Mouse (Mus musculus) C2C12 (cell line): Measurements from ENCODE around the gene Gm614. TPM values are rescaled to one million over a fixed set of nuclear protein-coding genes. Genes with fewer than 3 reads are reported as not detected.

Experiments
- H3K27me3 ChIP-seq: one replicate; pipeline ENCODE4 v1.6.1; 2011; ENCODE audit not compliant: control insufficient read depth, insufficient read depth, insufficient read length
- H3K36me3 ChIP-seq: one replicate; pipeline ENCODE4 v1.6.1; 2011; ENCODE audit not compliant: control insufficient read depth, insufficient read depth
- H3K4me3 ChIP-seq: one replicate; pipeline ENCODE4 v1.5.1; 2011; ENCODE audit warnings: mild to moderate bottlenecking, control low read depth; ENCODE audit not compliant: poor library complexity, insufficient read depth, severe bottlenecking
- H3K79me2 ChIP-seq: one replicate; pipeline ENCODE4 v1.6.1; 2011; ENCODE audit not compliant: control insufficient read depth, insufficient read depth
- H3K79me3 ChIP-seq: one replicate; pipeline ENCODE4 v1.6.1; 2011; ENCODE audit warnings: low read depth, control low read depth
- H3ac ChIP-seq: one replicate; pipeline ENCODE3; 2011; ENCODE audit warnings: low read depth; ENCODE audit not compliant: control insufficient read depth, insufficient read length
- CEBPB ChIP-seq: IDR thresholded peaks from one replicate; pipeline ENCODE4 v1.6.1; 2011; ENCODE audit warnings: low read depth, mild to moderate bottlenecking, control low read depth, moderate library complexity
- CTCF ChIP-seq: IDR thresholded peaks from one replicate; pipeline ENCODE4 v1.5.1; 2011; ENCODE audit not compliant: control insufficient read depth, insufficient read depth, insufficient read length
- FOSL1 ChIP-seq: IDR thresholded peaks from one replicate; pipeline ENCODE4 v1.8.0; 2011; ENCODE audit warnings: mild to moderate bottlenecking, low read length; ENCODE audit not compliant: poor library complexity, insufficient read depth, severe bottlenecking
- MAX ChIP-seq: IDR thresholded peaks from one replicate; pipeline ENCODE4 v1.6.1; 2011; ENCODE audit warnings: mild to moderate bottlenecking, control low read depth
- MYOD1 ChIP-seq: IDR thresholded peaks from one replicate; pipeline ENCODE4 v1.6.1; 2011; ENCODE audit warnings: low read depth; ENCODE audit not compliant: control insufficient read depth, insufficient read length
- MYOG ChIP-seq: IDR thresholded peaks from one replicate; pipeline ENCODE4 v1.6.1; 2011; ENCODE audit not compliant: control insufficient read depth, insufficient read length; ENCODE audit errors: extremely low read depth
- USF1 ChIP-seq: IDR thresholded peaks from one replicate; pipeline ENCODE4 v1.6.1; 2011; ENCODE audit warnings: low read depth, mild to moderate bottlenecking, control low read depth, moderate library complexity
- polyA plus RNA-seq: library from polyadenylated mRNA; unstranded; fragments of >200 nt; fragmentation: generic; extraction: Trizol; gene quantifications from one replicate; pipeline ENCODE4 v1.2.1, GENCODE M21; 2012; ENCODE audit warnings: missing spikeins

Gene Gm614
- polyA plus RNA-seq, 1 experiment: not detected

DNA sequence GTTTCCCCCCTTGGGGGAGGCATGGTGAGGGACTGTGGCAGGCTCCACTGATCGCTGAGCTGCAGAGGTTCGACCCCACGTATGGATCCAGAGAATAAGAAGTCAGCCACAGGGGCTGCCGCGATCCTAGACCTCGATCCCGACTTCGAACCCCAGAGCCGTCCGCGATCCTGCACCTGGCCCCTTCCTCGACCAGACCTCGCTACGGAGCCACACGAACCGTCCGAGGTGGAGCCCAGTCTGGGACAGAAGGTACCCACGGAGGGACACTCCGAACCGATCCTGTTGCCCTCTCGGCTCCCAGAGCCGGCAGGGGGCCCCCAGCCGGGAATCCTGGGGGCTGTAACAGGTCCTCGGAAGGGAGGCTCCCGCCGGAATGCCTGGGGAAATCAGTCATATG, 9.1 kb downstream of the Gm614 start:
- no peaks in the 10 kb centered on the region for H3K27me3 ChIP-seq
- H3ac ChIP-seq: peak overlapping the region; percentile 76
- H3K79me2 ChIP-seq: no peaks in the 10 kb centered on the region
- TF ChIP-seq MYOD1 (no peak), MYOG (no peak), FOSL1 (no peak), CTCF (no peak), CEBPB (no peak), USF1 (no peak), MAX (no peak)
- H3K4me3 ChIP-seq: peak overlapping the region; percentile 32
- H3K79me3 ChIP-seq: no peaks in the 10 kb centered on the region
- H3K36me3 ChIP-seq: no peaks in the 10 kb centered on the region

DNA sequence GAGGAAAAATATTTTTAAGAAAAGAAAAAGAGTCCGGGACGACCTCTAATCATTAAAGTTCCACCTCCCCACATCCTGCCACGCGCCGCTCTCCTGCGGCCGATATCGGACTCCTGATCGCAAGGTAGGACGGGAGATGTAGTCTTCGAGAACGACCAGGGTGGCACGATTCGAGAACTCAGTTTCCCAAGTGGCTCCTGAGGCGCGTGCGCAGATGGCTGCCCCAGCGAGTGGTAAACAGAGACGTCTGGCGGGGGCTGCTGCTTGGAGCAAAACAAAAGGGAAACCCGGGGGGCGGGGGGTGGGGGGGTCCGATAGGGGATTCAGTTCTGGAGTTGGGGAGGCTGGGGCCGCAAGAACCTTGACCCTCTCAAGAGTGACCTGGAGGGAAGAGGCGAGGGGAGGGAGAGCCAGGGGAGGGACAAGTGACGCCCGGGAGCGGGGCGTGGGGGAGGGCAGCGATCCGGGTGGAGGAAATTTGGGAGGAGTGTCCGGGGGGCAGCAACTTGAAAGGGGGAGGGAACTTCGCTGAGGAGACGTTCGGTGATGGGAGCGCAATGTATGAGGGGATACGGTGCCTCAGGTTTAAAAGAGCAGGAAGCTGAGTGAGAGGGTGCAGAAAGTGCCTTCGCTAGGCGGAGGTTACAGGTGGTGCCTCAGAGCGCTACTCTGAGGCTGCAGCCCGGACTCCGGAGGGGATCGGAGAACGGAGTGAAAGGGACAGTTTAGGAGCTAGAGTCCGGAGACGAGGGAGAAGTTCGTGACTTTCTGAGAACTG, 9.7 kb downstream of the Gm614 start, which contains the start of gene Foxo4:
Foxo4 (plus strand) TSS at position 577 of the 778 bp plus-strand sequence.
- no peak for TF ChIP-seq USF1
- peak; percentile 62 for TF ChIP-seq MAX
- H3K4me3 ChIP-seq: peak within 1 kb of the TSS; percentile 32
- H3K79me2 ChIP-seq: no peaks in the 10 kb centered on the region
- peak within 1 kb of the TSS; percentile 76 for H3ac ChIP-seq
- H3K27me3 ChIP-seq: no peaks in the 10 kb centered on the region
- H3K36me3 ChIP-seq: no peaks in the 10 kb centered on the region
- H3K79me3 ChIP-seq: no peaks in the 10 kb centered on the region

DNA sequence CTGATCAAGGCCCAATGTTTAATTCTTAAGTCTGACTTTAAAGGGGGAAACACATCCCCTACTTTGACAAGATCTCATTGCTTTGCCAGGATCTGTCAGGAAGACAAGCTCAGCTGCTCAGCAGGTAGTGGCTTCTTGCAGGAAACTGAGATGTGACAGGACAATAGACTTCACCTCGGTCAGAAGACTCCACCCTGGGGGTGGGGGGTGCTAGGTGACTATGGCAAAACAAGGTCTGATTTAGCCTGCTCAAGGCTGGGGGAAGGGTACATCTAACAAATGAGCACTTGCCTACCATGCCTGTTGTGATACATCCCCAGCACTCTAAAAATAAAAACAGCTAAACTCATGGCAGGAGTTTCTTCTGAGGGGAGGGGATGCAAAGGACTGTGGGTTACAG, 18.8 kb downstream of the Gm614 start:
- H3ac ChIP-seq: no peak overlapping the region
- no peak for TF ChIP-seq CTCF
- TF ChIP-seq MYOG: no peak
- no peak for TF ChIP-seq FOSL1
- TF ChIP-seq CEBPB: no peak

DNA sequence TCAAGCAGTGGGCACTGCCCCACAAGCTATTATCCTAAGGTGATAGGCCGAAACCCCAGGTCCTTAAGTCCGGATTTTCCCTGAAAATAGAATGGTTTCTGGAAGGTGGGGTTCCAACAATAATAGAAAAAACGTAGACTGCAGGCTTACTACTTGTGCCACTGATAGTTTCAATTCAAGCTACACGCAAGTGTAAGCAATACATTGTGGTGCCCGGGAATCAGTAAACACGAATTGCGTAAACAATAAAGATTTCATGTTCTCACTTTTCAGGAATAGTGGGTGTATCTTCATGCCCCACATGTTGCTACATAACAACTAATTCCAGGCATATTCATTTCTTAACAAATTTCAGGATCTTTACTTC, 41.0 kb downstream of the Gm614 start:
- H3K36me3 ChIP-seq: peaks cover 7% of the 10 kb centered on the region
- H3K4me3 ChIP-seq: no peak overlapping the region
- H3K79me3 ChIP-seq: peaks cover 18% of the 10 kb centered on the region
- H3K79me2 ChIP-seq: peaks cover 24% of the 10 kb centered on the region
- no peaks in the 10 kb centered on the region for H3K27me3 ChIP-seq
- TF ChIP-seq MYOG (no peak), MAX (no peak), CTCF (no peak), FOSL1 (no peak), MYOD1 (no peak), CEBPB (no peak), USF1 (no peak)
- peak overlapping the region; percentile 35 for H3ac ChIP-seq

More for the DNA sequence above, 18.8 kb downstream of the Gm614 start:
- Histone ChIP-seq H3K79me3 (no peaks in the 10 kb centered on the region), H3K79me2 (no peaks in the 10 kb centered on the region), H3K4me3 (no peak overlapping the region), H3K27me3 (no peaks in the 10 kb centered on the region), H3K36me3 (no peaks in the 10 kb centered on the region)

DNA sequence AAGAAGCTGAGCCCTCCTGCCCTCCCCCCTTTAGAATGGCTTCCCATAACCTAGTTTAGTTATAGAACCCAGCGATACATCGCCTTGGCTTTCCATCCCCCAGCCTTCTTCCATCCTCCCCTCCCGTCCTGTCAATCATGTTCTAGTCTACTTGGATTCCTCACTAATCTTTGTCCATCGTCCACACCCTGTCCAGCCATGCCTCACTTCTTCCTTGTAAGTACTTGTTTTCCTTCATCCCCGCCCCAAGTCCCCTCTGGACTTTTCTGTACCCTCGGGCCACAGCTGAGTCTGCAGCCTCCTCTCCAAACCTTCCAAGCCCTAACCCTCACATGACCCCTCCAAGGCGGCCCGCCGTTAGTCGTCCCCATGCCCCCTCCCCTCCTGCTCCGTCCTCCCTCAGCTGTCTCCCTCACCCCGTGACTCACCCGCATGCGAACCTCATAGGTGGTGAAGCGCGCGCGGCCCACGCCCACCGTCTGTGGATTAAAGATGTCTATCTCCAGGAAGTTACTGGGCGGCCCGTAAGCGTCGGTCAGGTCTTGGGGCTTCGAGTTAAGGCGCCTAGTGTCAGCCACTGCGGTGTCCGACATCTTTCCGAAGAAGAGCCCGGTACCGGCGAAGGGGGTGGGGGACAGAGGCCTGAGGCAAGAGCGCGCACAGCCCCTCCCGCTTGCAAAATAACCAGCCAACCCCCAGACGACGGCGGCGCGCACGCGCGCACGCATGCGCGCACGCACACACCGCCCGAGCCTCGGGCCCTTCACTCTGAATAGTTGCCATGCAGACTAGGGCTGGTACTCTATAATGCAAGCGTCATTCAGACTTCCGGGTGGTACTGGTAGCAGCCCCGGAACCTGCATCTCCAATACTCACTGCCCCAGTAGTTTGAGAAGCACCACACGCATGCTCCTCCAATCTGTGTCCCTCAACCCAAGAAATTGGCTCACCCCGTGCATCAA, 41.7 kb downstream of the Gm614 start, which contains the start of gene Snx12:
Snx12 (minus strand) TSS at position 730 of the 962 bp plus-strand sequence.
- peaks cover 24% of the 10 kb centered on the region for H3K79me2 ChIP-seq
- no peaks in the 10 kb centered on the region for H3K27me3 ChIP-seq
- peaks cover 18% of the 10 kb centered on the region for H3K79me3 ChIP-seq
- peaks cover 7% of the 10 kb centered on the region for H3K36me3 ChIP-seq
- no peak for TF ChIP-seq CEBPB
- TF ChIP-seq CTCF: no peak
- TF ChIP-seq FOSL1: no peak
- TF ChIP-seq MYOG: no peak
- no peak for TF ChIP-seq USF1
- peak; percentile 21 for TF ChIP-seq MYOD1
- no peak for TF ChIP-seq MAX
- peak within 1 kb of the TSS; percentile 56 for H3ac ChIP-seq
- peak within 1 kb of the TSS; percentile 42 for H3K4me3 ChIP-seq

Other genes starting within 250 kb of the Gm614 start
- gene Tex11, start 204.3 kb downstream of the Gm614 start, polyA plus RNA-seq: not detected
- gene Slc7a3, start 178.0 kb downstream of the Gm614 start, polyA plus RNA-seq: 3.6 TPM
- 51.3 TPM for gene Snx12, start 41.4 kb downstream of the Gm614 start, polyA plus RNA-seq
- 8.6 TPM for gene Foxo4, start 9.5 kb downstream of the Gm614 start, polyA plus RNA-seq
- 1.7 TPM for gene Il2rg, start 4.3 kb upstream of the Gm614 start, polyA plus RNA-seq
- not detected for gene Gm20489, start 5.0 kb upstream of the Gm614 start, polyA plus RNA-seq
- 22.7 TPM for gene Med12, start 10.0 kb upstream of the Gm614 start, polyA plus RNA-seq
- not detected for gene Nlgn3, start 35.2 kb upstream of the Gm614 start, polyA plus RNA-seq
- gene Gjb1, start 112.4 kb upstream of the Gm614 start, polyA plus RNA-seq: not detected
- 15.8 TPM for gene Zmym3, start 156.9 kb upstream of the Gm614 start, polyA plus RNA-seq
- 304 TPM for gene Nono, start 165.3 kb upstream of the Gm614 start, polyA plus RNA-seq
- gene Itgb1bp2, start 185.1 kb upstream of the Gm614 start, polyA plus RNA-seq: 0.36 TPM